Mouse (Mus musculus) gastrocnemius, adult 2 months (tissue): ENCODE measurements at regions not wholly inside any gene's neighbourhood (a gene's known extent, or its start where the extent isn't known, plus 50 kb on each side); places are given as distances from the start of the nearest gene placed in this dataset.
"Not testable (repeated sequence)": the region's sequence is repeated elsewhere in the genome, so short reads cannot be mapped to it uniquely, and the experiment has no call there.

Source experiments
- DNase-seq: peaks from one replicate; pipeline ENCODE4 v3.0.0; 2022
- H3K27ac ChIP-seq: fragments of 200-600 bp; 2 replicates; pipeline ENCODE4 v1.8.1; 2022; ENCODE audit warnings: mild to moderate bottlenecking
- H3K4me3 ChIP-seq: fragments of 200-600 bp; 2 replicates; pipeline ENCODE4 v1.8.1; 2022; ENCODE audit warnings: mild to moderate bottlenecking, moderate library complexity
- CTCF ChIP-seq: fragments of 200-600 bp; IDR thresholded peaks from 2 replicates; pipeline ENCODE4 v1.8.1; 2022; ENCODE audit warnings: antibody characterized with exemption, mild to moderate bottlenecking, moderate library complexity
- intact Hi-C: fragments of 180-260 bp; cut with DNase I; formaldehyde crosslinking; loops from one replicate; pipeline ENCODE4 v1.15.1; 2025

GRCm38 (mm10) chr10:104019540-104019939 lies 123.2 kb upstream of the Gm21293 start:
- intact Hi-C loops = no loop called here

GRCm38 (mm10) chr10:104021593-104021992 lies 121.2 kb upstream of the Gm21293 start:
- DNase-seq = no peak
- Histone ChIP-seq H3K4me3 (no peak overlapping the region), H3K27ac (no peak overlapping the region)
- no peak for TF ChIP-seq CTCF
- intact Hi-C loops = no loop called here

More at GRCm38 (mm10) chr10:104019540-104019939, 123.2 kb upstream of the Gm21293 start:
- TF ChIP-seq CTCF = no peak
- Histone ChIP-seq H3K27ac (no peak overlapping the region), H3K4me3 (no peak overlapping the region)
- DNase-seq = no peak

GRCm38 (mm10) chr10:104028162-104028561 lies 114.6 kb upstream of the Gm21293 start:
- Histone ChIP-seq H3K4me3 (no peak overlapping the region), H3K27ac (no peak overlapping the region)
- TF ChIP-seq CTCF = no peak
- intact Hi-C loops = no loop called here
- DNase-seq = no peak

- no peak for DNase-seq
- Histone ChIP-seq H3K27ac (no peak overlapping the region), H3K4me3 (no peak overlapping the region)
- intact Hi-C loops = no loop called here
- no peak for TF ChIP-seq CTCF
Observed at GRCm38 (mm10) chr10:104032771-104033170, 110.0 kb upstream of the Gm21293 start.

GRCm38 (mm10) chr10:104041729-104042386 lies 100.9 kb upstream of the Gm21293 start:
- H3K27ac ChIP-seq, DNase-seq: not testable (repeated sequence)

GRCm38 (mm10) chr10:104042387-104042775 lies 100.4 kb upstream of the Gm21293 start:
- H3K27ac ChIP-seq = no peak overlapping the region
- intact Hi-C loops = no loop called here
- no peak for TF ChIP-seq CTCF
- no peak for DNase-seq
- no peak overlapping the region for H3K4me3 ChIP-seq

More at GRCm38 (mm10) chr10:104041729-104042386, 100.9 kb upstream of the Gm21293 start:
- H3K4me3 ChIP-seq, intact Hi-C loops: not testable (repeated sequence)

GRCm38 (mm10) chr10:104043569-104043968 lies 99.2 kb upstream of the Gm21293 start:
- no peak for TF ChIP-seq CTCF

More at GRCm38 (mm10) chr10:104043569-104043968, 99.2 kb upstream of the Gm21293 start:
- Histone ChIP-seq H3K4me3 (no peak overlapping the region), H3K27ac (no peak overlapping the region)
- intact Hi-C loops = no loop called here
- no peak for DNase-seq
